8 mouse cellular contexts compared by ENCODE assay signal in the genomic region with DNA sequence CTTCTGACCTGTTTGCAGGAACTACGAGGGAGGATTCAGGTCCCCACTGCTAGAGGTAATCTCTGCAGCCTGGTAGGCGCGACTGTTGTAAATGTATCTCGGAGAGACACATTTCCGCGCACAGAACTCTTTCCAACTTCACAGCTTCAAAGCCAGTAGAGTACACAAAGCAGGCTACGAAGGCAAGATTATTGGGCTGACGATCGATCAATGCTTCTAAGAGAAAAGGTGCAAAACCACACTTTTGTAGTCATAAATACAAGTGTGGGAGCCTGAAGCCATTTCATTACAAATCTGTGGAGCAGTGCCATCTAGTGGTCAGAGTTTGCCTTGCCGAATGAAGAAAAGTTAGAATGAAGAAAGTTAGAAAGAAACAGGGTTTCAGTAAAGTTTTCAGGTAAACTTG.
DNase-seq lines count a peak whose midpoint lies in the region; ATAC-seq lines count a peak whose summit lies in the region.

No protein-coding gene starts in this region.

- no peak for ATAC-seq in hindbrain, embryonic 16.5 days
- peak; percentile 64 for ATAC-seq in megakaryocyte, adult 5-6 weeks (ENCODE audit: poor library complexity, severe bottlenecking)

- H3K9me3 ChIP-seq in hindbrain, embryonic 16.5 days (ENCODE audit: control insufficient read depth, low read length), result no peaks in the 10 kb centered on the region

- H3K27ac ChIP-seq in hindbrain, embryonic 16.5 days (ENCODE audit: low read depth, low read length), result no peak overlapping the region

- intact Hi-C loops in left cerebral cortex, postnatal 10 days (cut with DNase I), result loop anchor here (5.0 kb wide), 2 partner anchors 160 to 310 kb away; no protein-coding TSS in a partner anchor

- no peaks in the 10 kb centered on the region for H3K36me3 ChIP-seq in hindbrain, embryonic 16.5 days (ENCODE audit: control insufficient read depth, insufficient read depth, low read length)

- H3K4me3 ChIP-seq in hindbrain, embryonic 16.5 days (ENCODE audit: low read length), result peak overlapping the region; percentile 39

- H3K27me3 ChIP-seq in hindbrain, embryonic 16.5 days (replicated peaks; ENCODE audit: control insufficient read depth, insufficient read depth, low read length), result no peaks in the 10 kb centered on the region

- 12% methylated on average over 10 of the region's 10 CpGs for WGBS in hindbrain, embryonic 16.5 days

- peak; percentile 69 for DNase-seq in kidney, adult 18-20 months
- no peak for DNase-seq in kidney, adult 11 months
- DNase-seq in cerebellum, adult 8-10 months, result peak; percentile 50
- DNase-seq in forelimb bud, embryonic 11.5 days (ENCODE audit: low read depth, low spot score), result peak; percentile 70
- peak; percentile 43 to 56 for DNase-seq in left cerebral cortex, postnatal 10 days (ENCODE audit: extremely low spot score in 1 of 2, low spot score in 2 of 2)
- DNase-seq in right cerebral cortex, adult 2 months (ENCODE audit: low spot score in 2 of 2), result peak; percentile 81 to 88

- no peaks in the 10 kb centered on the region for H3K4me1 ChIP-seq in hindbrain, embryonic 16.5 days (ENCODE audit: control insufficient read depth, insufficient read depth, low read depth, low read length)

- H3K9ac ChIP-seq in hindbrain, embryonic 16.5 days (ENCODE audit: low read depth, low read length), result peak overlapping the region; percentile 56

- H3K4me2 ChIP-seq in hindbrain, embryonic 16.5 days (ENCODE audit: low read length), result peak overlapping the region; percentile 77
